Mouse (Mus musculus): ENCODE data around the gene Rtel1. TPM values are rescaled to one million over a fixed set of nuclear protein-coding genes. Genes with fewer than 3 reads are reported as not detected.

Gene Rtel1
- polyA plus RNA-seq, 1 experiment from 2014 or later, result 80.8 TPM

DNA sequence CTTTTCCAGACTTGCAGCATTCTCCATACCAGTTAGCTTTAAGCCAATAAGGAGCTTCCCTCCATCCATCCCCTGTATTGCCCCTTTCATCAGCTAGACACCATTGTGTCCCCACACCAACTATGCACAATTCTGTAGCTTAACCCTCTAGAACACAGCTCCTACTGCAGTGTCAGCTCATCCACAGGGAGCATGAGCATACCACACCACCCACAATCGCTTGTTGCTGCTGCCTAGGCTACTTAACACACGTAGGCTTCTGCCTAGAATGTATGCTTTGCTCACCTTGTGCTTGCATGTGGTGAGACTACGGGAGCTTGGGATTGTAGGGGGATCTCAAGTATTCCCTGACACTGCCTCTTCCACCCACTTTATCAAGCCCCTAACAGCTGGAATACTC, 37.2 kb downstream of the Rtel1 start:
- WGBS, result 86% methylated on average over 3 of the region's 3 CpGs
- H3K36me3 ChIP-seq, result peaks cover 100% of the 10 kb centered on the region
- H3K27me3 ChIP-seq (ENCODE audit: low read depth, poor library complexity, severe bottlenecking), result no peaks in the 10 kb centered on the region
- no peak for DNase-seq (ENCODE audit: low spot score)
- H3K9me3 ChIP-seq (replicated peaks), result no peaks in the 10 kb centered on the region
- H3K27ac ChIP-seq, result no peak overlapping the region
- no peaks in the 10 kb centered on the region for H3K4me1 ChIP-seq
- H3K4me3 ChIP-seq, result no peak overlapping the region

DNA sequence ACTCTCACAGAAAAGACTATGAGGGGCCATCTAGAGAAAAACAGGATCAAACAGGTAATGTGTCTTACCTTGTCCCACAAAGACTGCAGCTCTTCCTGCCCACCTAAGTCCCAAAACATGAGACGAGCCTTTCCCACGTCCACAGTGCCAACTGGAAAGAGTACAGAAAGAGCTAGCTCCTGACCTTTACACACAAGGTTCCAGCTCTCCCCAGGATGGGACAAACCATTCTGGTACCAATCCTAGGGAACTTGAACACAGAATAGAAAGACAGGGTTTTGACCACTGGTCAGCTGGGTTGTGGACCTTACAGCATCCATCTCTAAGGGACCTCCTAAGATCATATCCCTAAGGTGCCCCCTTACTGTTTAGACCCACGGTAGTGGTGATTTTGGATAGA, 44.4 kb downstream of the Rtel1 start:
- Histone ChIP-seq H3K9me3 (replicated peaks) (no peaks in the 10 kb centered on the region), H3K27ac (0 out of 2 replicates have a peak overlapping the region, but pooled peaks have one; percentile 90), H3K4me1 (peaks cover 28% of the 10 kb centered on the region), H3K36me3 (peaks cover 62% of the 10 kb centered on the region), H3K27me3 (ENCODE audit: low read depth, poor library complexity, severe bottlenecking) (no peaks in the 10 kb centered on the region), H3K4me3 (peak overlapping the region; percentile 82)
- WGBS, result 91% methylated on average over 3 of the region's 3 CpGs
- no peak for DNase-seq (ENCODE audit: low spot score)

DNA sequence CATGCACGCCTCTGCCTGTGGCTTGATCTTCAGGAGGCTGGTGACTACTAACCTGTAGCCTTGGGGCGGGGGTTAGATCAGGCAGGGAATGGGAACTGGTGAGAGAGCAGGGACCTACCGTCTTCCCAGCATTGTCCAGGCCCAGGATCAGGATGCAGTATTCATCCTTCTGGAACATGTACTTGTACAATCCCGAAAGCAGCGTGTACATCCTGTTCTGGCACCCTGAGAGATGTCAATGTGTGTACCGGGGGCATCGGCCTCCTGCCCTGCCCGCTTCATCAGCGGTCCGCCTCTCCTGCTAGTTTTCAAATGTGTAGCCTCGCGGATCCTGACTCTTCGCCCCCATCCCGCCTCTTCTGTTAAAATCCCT, 44.9 kb downstream of the Rtel1 start:
- Histone ChIP-seq H3K27me3 (ENCODE audit: low read depth, poor library complexity, severe bottlenecking) (no peaks in the 10 kb centered on the region), H3K36me3 (peaks cover 62% of the 10 kb centered on the region), H3K27ac (peak overlapping the region; percentile 90), H3K4me1 (peaks cover 28% of the 10 kb centered on the region), H3K9me3 (replicated peaks) (no peaks in the 10 kb centered on the region), H3K4me3 (peak overlapping the region; percentile 82)
- 12% methylated on average over 14 of the region's 14 CpGs for WGBS
- no peak for DNase-seq (ENCODE audit: low spot score)

DNA sequence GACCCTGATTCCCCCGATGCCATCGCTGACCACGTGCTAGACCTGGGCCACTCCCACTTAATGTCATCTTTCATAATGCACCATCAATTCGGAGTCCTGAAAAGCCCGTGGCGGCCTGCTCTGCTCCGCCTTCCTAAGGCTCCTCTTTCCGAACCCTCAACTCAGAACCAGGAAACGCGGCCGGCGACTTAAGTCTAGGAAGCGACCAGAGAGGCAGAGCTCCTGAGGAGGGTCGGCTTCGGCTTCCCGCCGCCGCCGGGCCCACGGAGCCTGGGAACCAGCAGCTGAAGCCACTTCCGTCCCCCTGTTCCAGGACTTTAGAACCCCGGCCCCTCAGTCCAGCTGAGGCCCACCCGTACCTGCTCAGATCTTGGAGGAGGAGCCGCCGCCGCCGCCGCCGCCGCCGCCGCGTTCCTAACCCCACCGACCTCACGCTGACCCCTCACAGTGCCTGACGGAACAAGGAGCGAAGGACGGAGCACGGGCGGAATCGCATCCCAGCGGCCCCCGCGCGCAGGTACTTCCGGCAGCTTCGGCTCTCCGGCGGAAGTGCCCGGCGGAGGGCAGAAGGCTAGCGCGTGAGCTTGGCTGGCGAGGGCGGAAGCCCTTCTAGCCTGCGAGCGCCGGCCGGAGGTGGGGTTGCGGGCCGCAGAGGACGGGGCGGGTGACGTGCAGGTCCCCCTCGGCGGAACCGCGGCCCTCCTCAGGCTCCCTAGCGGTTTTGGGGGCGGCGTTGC, 45.5 kb downstream of the Rtel1 start, which contains the start of the genes Zgpat and Arfrp1:
Zgpat (plus strand) TSS at position 69 of the 737 bp plus-strand sequence.
Arfrp1 (minus strand) TSS at position 545 of the 737 bp plus-strand sequence.
- Histone ChIP-seq H3K27me3 (ENCODE audit: low read depth, poor library complexity, severe bottlenecking) (no peaks in the 10 kb centered on the region), H3K27ac (peak within 1 kb of the TSS; percentile 90), H3K4me3 (peak within 1 kb of the TSS; percentile 82), H3K4me1 (peaks cover 28% of the 10 kb centered on the region), H3K9me3 (replicated peaks) (no peaks in the 10 kb centered on the region), H3K36me3 (peaks cover 62% of the 10 kb centered on the region)
- under 1% methylated on average over 71 of the region's 71 CpGs for WGBS
- peak; percentile 93 for DNase-seq (ENCODE audit: low spot score)

DNA sequence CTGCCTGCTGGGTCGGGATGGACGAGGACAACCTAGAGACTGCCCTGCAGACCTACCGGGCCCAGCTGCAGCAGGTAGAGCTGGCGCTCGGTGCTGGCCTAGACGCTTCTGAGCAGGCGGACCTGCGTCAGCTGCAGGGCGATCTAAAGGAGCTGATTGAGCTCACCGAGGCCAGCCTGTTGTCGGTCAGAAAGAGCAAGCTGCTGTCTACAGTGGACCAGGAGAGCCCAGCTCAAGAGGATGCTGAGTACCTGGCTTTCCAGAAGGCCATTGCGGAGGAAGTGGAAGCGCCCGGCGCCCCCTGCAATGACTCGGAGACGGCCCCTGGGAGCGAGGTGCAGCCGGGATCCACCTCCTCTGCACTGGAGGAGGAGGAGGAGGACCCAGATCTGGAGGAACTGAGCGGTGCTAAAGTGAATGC, 46.1 kb downstream of the Rtel1 start:
- DNase-seq (ENCODE audit: low spot score), result no peak

DNA sequence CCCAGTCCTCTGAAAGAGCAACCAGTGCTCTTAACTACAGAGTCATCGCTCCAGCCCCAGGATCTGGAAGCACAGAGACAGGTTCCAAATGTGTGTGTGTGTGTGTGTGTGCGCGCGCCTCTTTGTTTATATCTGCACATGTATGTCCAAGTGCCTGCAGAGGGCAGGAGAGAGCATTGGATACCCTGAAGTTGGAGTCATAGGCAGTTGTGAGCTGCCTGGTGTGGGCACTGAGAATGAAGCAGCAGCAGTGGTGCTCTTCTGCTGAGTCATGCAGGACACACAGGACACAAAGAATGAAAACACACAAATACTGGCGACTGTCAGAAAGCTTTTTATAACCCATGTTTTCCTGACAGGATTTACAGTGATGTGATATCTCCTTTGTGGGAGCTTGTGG, 50.5 kb downstream of the Rtel1 start:
- DNase-seq (ENCODE audit: low spot score), result no peak
- H3K27me3 ChIP-seq (ENCODE audit: low read depth, poor library complexity, severe bottlenecking), result no peaks in the 10 kb centered on the region
- no peak overlapping the region for H3K27ac ChIP-seq
- H3K9me3 ChIP-seq (replicated peaks), result no peaks in the 10 kb centered on the region
- H3K36me3 ChIP-seq, result peaks cover 47% of the 10 kb centered on the region
- no peak overlapping the region for H3K4me3 ChIP-seq
- WGBS, result 95% methylated on average over 5 of the region's 5 CpGs
- peaks cover 19% of the 10 kb centered on the region for H3K4me1 ChIP-seq

More for the DNA sequence above, 46.1 kb downstream of the Rtel1 start:
- Histone ChIP-seq H3K9me3 (replicated peaks) (no peaks in the 10 kb centered on the region), H3K36me3 (peaks cover 62% of the 10 kb centered on the region), H3K4me1 (peaks cover 28% of the 10 kb centered on the region), H3K27me3 (ENCODE audit: low read depth, poor library complexity, severe bottlenecking) (no peaks in the 10 kb centered on the region), H3K4me3 (peak overlapping the region; percentile 82), H3K27ac (peak overlapping the region; percentile 90)
- under 1% methylated on average over 20 of the region's 20 CpGs for WGBS

DNA sequence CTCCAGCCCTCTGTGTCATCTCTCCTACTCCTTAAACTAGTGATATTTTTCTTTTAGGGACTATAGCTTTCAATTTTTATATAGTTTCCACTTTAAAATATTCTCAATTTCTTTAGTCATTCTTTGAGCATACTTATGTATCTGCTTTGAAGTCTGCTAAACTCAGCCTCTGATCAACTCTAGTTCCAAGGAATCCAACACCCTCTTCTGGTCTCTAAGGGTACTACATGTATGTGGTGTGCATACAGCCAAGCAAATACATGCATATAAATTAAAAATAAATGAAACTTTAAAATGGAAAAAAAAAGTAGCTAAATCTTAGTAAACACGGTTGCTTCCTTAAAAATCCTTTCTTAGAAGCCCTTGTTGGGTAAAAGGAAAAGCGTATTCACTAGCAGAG, 56.2 kb downstream of the Rtel1 start:
- Histone ChIP-seq H3K9me3 (replicated peaks) (no peaks in the 10 kb centered on the region), H3K27me3 (ENCODE audit: low read depth, poor library complexity, severe bottlenecking) (no peaks in the 10 kb centered on the region), H3K27ac (no peak overlapping the region), H3K36me3 (peaks cover 49% of the 10 kb centered on the region), H3K4me3 (no peak overlapping the region), H3K4me1 (no peaks in the 10 kb centered on the region)
- DNase-seq (ENCODE audit: low spot score), result no peak
- WGBS, result 94% methylated on average over 2 of the region's 2 CpGs

DNA sequence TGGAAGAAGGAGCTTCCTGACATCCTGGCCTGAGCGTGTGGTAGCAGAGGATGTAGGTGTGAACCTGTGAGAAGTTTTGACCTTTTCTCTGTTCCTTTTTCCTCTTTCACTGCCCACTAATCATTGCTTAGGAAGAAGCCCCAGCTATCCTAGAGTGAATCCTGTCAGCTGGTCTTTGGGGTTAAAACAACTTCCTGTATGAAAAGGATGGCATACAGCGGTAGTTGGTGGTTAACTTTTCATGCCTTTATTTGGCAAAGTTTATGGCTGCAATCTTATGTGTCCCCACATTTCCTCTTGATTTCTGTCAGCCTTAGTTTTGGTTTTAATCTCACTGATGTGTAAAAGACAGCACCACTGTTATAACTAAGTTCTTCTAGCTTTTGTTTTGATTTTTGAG, 57.7 kb downstream of the Rtel1 start:
- no peaks in the 10 kb centered on the region for H3K4me1 ChIP-seq
- no peak overlapping the region for H3K4me3 ChIP-seq
- no peak for DNase-seq (ENCODE audit: low spot score)
- H3K36me3 ChIP-seq, result peaks cover 53% of the 10 kb centered on the region
- H3K27me3 ChIP-seq (ENCODE audit: low read depth, poor library complexity, severe bottlenecking), result no peaks in the 10 kb centered on the region
- no peaks in the 10 kb centered on the region for H3K9me3 ChIP-seq (replicated peaks)
- no peak overlapping the region for H3K27ac ChIP-seq
- WGBS, result 88% methylated on average over 2 of the region's 2 CpGs

DNA sequence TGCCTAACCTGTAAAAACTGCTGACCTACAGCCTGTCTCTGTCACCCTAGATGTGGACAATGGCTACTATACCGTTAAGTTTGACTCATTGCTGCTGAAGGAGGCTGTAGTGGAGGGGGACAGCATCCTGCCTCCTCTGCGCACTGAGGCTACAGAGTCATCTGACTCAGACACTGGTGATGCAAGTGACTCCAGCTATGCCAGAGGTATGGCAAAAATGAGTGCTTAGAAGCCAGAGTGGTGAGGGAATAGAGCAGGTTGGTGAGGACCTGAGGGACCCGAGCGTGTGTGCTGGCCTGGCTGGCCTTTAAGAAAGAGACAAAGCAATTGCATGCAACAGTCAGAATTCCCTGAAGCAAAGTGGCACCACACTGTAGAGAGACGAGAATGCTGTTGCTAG, 59.2 kb downstream of the Rtel1 start:
- WGBS, result 95% methylated on average over 5 of the region's 5 CpGs
- Histone ChIP-seq H3K9me3 (replicated peaks) (no peaks in the 10 kb centered on the region), H3K27ac (no peak overlapping the region), H3K4me3 (no peak overlapping the region), H3K27me3 (ENCODE audit: low read depth, poor library complexity, severe bottlenecking) (no peaks in the 10 kb centered on the region), H3K36me3 (peaks cover 66% of the 10 kb centered on the region), H3K4me1 (no peaks in the 10 kb centered on the region)
- no peak for DNase-seq (ENCODE audit: low spot score)

DNA sequence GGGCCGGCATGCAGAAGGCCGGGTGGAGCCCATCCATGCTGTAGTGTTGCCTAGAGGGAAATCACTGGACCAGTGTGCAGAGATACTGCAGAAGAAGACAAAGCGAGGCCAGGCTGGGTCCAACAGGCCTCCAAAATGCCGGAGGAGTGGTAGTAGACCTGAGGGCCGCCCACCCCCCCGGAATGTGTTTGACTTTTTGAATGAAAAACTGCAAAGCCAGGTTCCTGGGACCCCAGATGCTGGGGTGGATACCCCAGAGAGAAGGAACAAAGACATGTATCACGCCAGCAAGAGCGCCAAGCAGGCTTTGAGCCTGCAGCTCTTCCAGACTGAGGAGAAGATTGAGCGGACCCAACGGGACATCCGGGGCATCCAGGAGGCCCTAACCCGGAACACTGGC, 60.2 kb downstream of the Rtel1 start, which contains the start of gene Lime1:
Lime1 (plus strand) TSS at position 301 of the 400 bp plus-strand sequence.
- no peaks in the 10 kb centered on the region for H3K27me3 ChIP-seq (ENCODE audit: low read depth, poor library complexity, severe bottlenecking)
- H3K4me1 ChIP-seq, result no peaks in the 10 kb centered on the region
- H3K9me3 ChIP-seq (replicated peaks), result no peaks in the 10 kb centered on the region
- H3K36me3 ChIP-seq, result peaks cover 74% of the 10 kb centered on the region
- WGBS, result 95% methylated on average over 12 of the region's 12 CpGs
- DNase-seq (ENCODE audit: low spot score), result no peak
- no peak within 1 kb of the TSS for H3K27ac ChIP-seq
- H3K4me3 ChIP-seq, result no peak within 1 kb of the TSS

DNA sequence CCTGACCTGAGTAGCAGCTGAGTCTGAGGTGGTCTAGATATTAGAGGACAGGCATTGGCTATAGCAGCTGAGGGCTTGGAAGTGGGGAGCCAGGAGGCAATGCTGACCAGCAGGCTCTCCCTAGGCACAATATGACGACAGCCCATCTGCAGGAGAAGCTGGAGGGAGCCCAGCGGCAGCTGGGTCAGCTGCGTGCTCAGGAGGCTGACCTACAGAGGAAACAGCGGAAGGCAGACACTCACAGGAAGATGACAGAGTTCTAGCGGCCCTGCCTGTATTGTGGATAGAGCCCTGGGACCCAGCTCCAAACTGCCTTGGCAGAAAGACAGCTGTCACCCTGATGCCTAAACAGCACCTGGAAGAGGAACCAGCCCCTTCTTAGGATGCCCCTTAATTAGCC, 60.7 kb downstream of the Rtel1 start:
- H3K27me3 ChIP-seq (ENCODE audit: low read depth, poor library complexity, severe bottlenecking), result no peaks in the 10 kb centered on the region
- H3K4me3 ChIP-seq, result no peak overlapping the region
- no peaks in the 10 kb centered on the region for H3K4me1 ChIP-seq
- peaks cover 79% of the 10 kb centered on the region for H3K36me3 ChIP-seq
- no peaks in the 10 kb centered on the region for H3K9me3 ChIP-seq (replicated peaks)
- 89% methylated on average over 5 of the region's 5 CpGs for WGBS
- no peak overlapping the region for H3K27ac ChIP-seq
- no peak for DNase-seq (ENCODE audit: low spot score)

DNA sequence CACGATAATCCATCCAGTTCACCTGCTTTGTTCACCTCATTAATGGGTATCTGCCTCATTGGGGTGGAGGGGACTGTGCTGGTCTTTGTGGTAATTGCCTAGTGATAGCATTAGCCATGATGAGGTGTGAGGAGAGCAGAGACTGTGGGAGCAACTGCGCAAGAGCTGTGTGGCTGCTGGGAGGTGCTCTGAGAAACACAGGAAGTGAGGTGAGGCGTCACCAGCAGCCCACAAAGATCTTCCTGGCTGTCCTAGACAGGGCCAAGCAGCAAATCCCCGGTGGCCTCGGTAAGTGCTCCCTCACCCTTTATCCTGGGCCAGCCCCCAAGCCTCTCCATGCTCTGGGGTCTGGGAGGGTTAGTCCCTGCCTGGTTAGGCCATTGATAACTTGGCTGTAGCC, 61.6 kb downstream of the Rtel1 start:
- Histone ChIP-seq H3K27ac (no peak overlapping the region), H3K9me3 (replicated peaks) (no peaks in the 10 kb centered on the region), H3K27me3 (ENCODE audit: low read depth, poor library complexity, severe bottlenecking) (no peaks in the 10 kb centered on the region), H3K4me1 (no peaks in the 10 kb centered on the region), H3K36me3 (peaks cover 86% of the 10 kb centered on the region), H3K4me3 (no peak overlapping the region)
- no peak for DNase-seq (ENCODE audit: low spot score)
- WGBS, result 97% methylated on average over 5 of the region's 5 CpGs

DNA sequence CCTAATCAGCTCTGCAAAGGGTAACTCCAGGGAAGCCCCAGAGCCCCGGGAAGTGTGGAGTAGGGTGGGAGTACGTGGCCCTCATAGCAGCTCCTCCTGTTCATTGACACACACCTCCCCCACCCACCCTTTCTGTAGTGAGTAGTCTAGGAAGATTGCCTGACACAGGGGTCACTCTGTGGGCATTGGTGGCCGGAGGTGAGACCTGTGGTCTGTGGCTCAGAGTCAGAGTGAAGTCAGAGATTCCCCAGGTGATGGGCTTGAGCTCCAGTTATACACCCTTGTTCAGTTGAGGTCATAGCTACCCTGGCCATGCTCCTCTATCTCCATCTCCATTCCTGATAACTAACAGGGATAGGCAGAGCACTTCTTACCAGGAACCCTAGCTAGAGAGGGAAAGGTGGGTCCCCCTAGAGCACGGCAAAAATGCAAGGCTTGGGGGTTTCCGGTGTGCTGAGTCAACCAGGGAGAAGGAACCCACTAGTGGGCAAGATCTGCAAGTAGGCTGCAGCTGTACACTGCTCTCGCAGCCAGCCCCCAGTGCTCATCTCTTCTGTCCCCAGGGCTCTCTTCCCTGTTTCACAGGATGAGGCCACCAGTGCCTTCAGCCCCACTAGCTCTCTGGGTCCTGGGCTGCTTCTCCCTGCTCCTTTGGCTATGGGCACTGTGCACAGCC, 62.2 kb downstream of the Rtel1 start:
- DNase-seq (ENCODE audit: low spot score), result no peak
- Histone ChIP-seq H3K27ac (no peak overlapping the region), H3K4me3 (no peak overlapping the region), H3K4me1 (no peaks in the 10 kb centered on the region), H3K27me3 (ENCODE audit: low read depth, poor library complexity, severe bottlenecking) (no peaks in the 10 kb centered on the region), H3K36me3 (peaks cover 93% of the 10 kb centered on the region), H3K9me3 (replicated peaks) (no peaks in the 10 kb centered on the region)
- 93% methylated on average over 6 of the region's 6 CpGs for WGBS

All from limb, embryonic 10.5 days (tissue).